Mouse (Mus musculus) embryonic facial prominence, embryonic 12.5 days (tissue): ENCODE data around the gene Klhl15. TPM values are rescaled to one million over a fixed set of nuclear protein-coding genes. Genes with fewer than 3 reads are reported as not detected.
"Not testable (repeated sequence)": the region's sequence is repeated elsewhere in the genome, so short reads cannot be mapped to it uniquely, and the experiment has no call there.

Source experiments
- ATAC-seq: fragments of 200-750 bp; cut with Nextera tagmentation; 2 replicates; pipeline ENCODE4 v1.8.0; 2017; ENCODE audit not compliant: insufficient number of reproducible peaks, insufficient read depth, low FRiP score, low TSS enrichment
- H3K27ac ChIP-seq: fragments of 300-500 bp; sonication (generic); 2 replicates; pipeline ENCODE4 v1.5.1; 2016; ENCODE audit warnings: mild to moderate bottlenecking
- H3K27me3 ChIP-seq: fragments of 300-500 bp; sonication (generic); 2 replicates; pipeline ENCODE4 v1.6.1; 2016; ENCODE audit warnings: mild to moderate bottlenecking, moderate library complexity
- H3K36me3 ChIP-seq: fragments of 300-500 bp; sonication (generic); 2 replicates; pipeline ENCODE4 v1.6.1; 2016; ENCODE audit warnings: mild to moderate bottlenecking
- H3K4me1 ChIP-seq: fragments of 300-500 bp; sonication (generic); 2 replicates; pipeline ENCODE4 v1.6.1; 2016
- H3K4me2 ChIP-seq: fragments of 300-500 bp; sonication (generic); replicated peaks from 2 replicates; pipeline ENCODE4 v1.6.1; 2016; ENCODE audit warnings: mild to moderate bottlenecking, moderate library complexity
- H3K4me3 ChIP-seq: fragments of 300-500 bp; sonication (generic); 2 replicates; pipeline ENCODE4 v1.5.1; 2016; ENCODE audit warnings: mild to moderate bottlenecking
- H3K9ac ChIP-seq: fragments of 300-500 bp; sonication (generic); 2 replicates; pipeline ENCODE4 v1.6.1; 2016; ENCODE audit warnings: mild to moderate bottlenecking, moderate library complexity
- H3K9me3 ChIP-seq: fragments of 300-500 bp; sonication (generic); 2 replicates; pipeline ENCODE4 v1.6.1; 2016; ENCODE audit warnings: mild to moderate bottlenecking, moderate library complexity
- WGBS: fragments of 180-500 bp; shearing (Covaris S2); methylation state at CpG from one replicate; pipeline ENCODE4 v1.1.7; 2016; 5-methylcytosine and 5-hydroxymethylcytosine counted together
- polyA plus RNA-seq: library from polyadenylated mRNA; unstranded; fragments of >200 nt; fragmentation: Nextera tagmentation; extraction: Ambion mirVana; gene quantifications from 2 replicates; pipeline ENCODE4 v1.2.1, GENCODE M21; 2016

The Klhl15 gene
- polyA plus RNA-seq, result 10.1 and 13.2 TPM in 2 replicates

- H3K4me1 ChIP-seq, result no peaks in the 10 kb centered on the region
- H3K9ac ChIP-seq, result peak within 1 kb of the TSS; percentile 66
- H3K27ac ChIP-seq, result peak within 1 kb of the TSS; percentile 83
- H3K4me2 ChIP-seq, result peak within 1 kb of the TSS; percentile 46
- no peaks in the 10 kb centered on the region for H3K9me3 ChIP-seq
- ATAC-seq, result peak; percentile 98
- H3K27me3 ChIP-seq, result peaks cover 31% of the 10 kb centered on the region
- WGBS, result 12% methylated on average over 52 of the region's 70 CpGs
- H3K36me3 ChIP-seq, result no peaks in the 10 kb centered on the region
- H3K4me3 ChIP-seq, result peak within 1 kb of the TSS; percentile 58
Measured at GRCm38 (mm10) chrX:94234532-94235189, at the start of gene Klhl15. TSS of gene Klhl15 (plus strand) at chrX:94234599.

- Histone ChIP-seq H3K4me3 (no peak overlapping the region), H3K27ac (no peak overlapping the region), H3K9me3 (no peaks in the 10 kb centered on the region), H3K4me1 (no peaks in the 10 kb centered on the region), H3K27me3 (0 out of 2 replicates have a peak, but pooled peaks cover 4% of the 10 kb centered on the region), H3K36me3 (no peaks in the 10 kb centered on the region), H3K9ac (no peak overlapping the region), H3K4me2 (no peak overlapping the region)
- no peak for ATAC-seq
- 37% methylated on average over 1 of the region's 1 CpGs for WGBS
Measured at GRCm38 (mm10) chrX:94185156-94185555, 49.2 kb upstream of the Klhl15 start.

GRCm38 (mm10) chrX:94193901-94194300 lies 40.5 kb upstream of the Klhl15 start:
- not testable (repeated sequence) for H3K27ac ChIP-seq, H3K4me3 ChIP-seq, H3K9ac ChIP-seq, H3K27me3 ChIP-seq, H3K9me3 ChIP-seq, H3K4me1 ChIP-seq, ATAC-seq, H3K4me2 ChIP-seq
- H3K36me3 ChIP-seq, result peaks cover 53% of the 10 kb centered on the region
- WGBS, result 69% methylated on average over 4 of the region's 4 CpGs

- 83% methylated on average over 5 of the region's 5 CpGs for WGBS
Measured at GRCm38 (mm10) chrX:94197789-94198188, 36.6 kb upstream of the Klhl15 start.

GRCm38 (mm10) chrX:94212264-94212596 lies 22.2 kb upstream of the Klhl15 start:
- WGBS, result 0% methylated on average over 12 of the region's 12 CpGs
- ATAC-seq, result peak; percentile 39; the same call in 1 of the 2 replicates
- Histone ChIP-seq H3K27me3 (no peaks in the 10 kb centered on the region), H3K9me3 (no peaks in the 10 kb centered on the region), H3K36me3 (peaks cover 22% of the 10 kb centered on the region), H3K4me1 (no peaks in the 10 kb centered on the region), H3K4me2 (peak overlapping the region; percentile 69), H3K27ac (peak overlapping the region; percentile 58), H3K4me3 (peak overlapping the region; percentile 80), H3K9ac (peak overlapping the region; percentile 81)

More at GRCm38 (mm10) chrX:94197789-94198188, 36.6 kb upstream of the Klhl15 start:
- ATAC-seq, result no peak
- H3K27ac ChIP-seq, result no peak overlapping the region
- no peak overlapping the region for H3K4me2 ChIP-seq
- peaks cover 67% of the 10 kb centered on the region for H3K36me3 ChIP-seq
- H3K9me3 ChIP-seq, result no peaks in the 10 kb centered on the region
- H3K4me1 ChIP-seq, result no peaks in the 10 kb centered on the region
- no peak overlapping the region for H3K9ac ChIP-seq
- no peak overlapping the region for H3K4me3 ChIP-seq
- no peaks in the 10 kb centered on the region for H3K27me3 ChIP-seq

- Histone ChIP-seq H3K4me1 (no peaks in the 10 kb centered on the region), H3K36me3 (peaks cover 17% of the 10 kb centered on the region)
- under 1% methylated on average over 52 of the region's 52 CpGs for WGBS
Measured at GRCm38 (mm10) chrX:94212597-94213321, 21.6 kb upstream of the Klhl15 start, which contains the start of gene Eif2s3x. TSS of gene Eif2s3x (minus strand) at chrX:94212862.

GRCm38 (mm10) chrX:94213384-94213783 lies 21.0 kb upstream of the Klhl15 start:
- no peaks in the 10 kb centered on the region for H3K27me3 ChIP-seq
- no peak overlapping the region for H3K9ac ChIP-seq
- no peak for ATAC-seq
- H3K4me3 ChIP-seq, result peak overlapping the region; percentile 80
- no peaks in the 10 kb centered on the region for H3K4me1 ChIP-seq
- no peaks in the 10 kb centered on the region for H3K9me3 ChIP-seq
- H3K27ac ChIP-seq, result peak overlapping the region; percentile 41; the same call in 1 of the 2 replicates
- H3K36me3 ChIP-seq, result peaks cover 11% of the 10 kb centered on the region
- WGBS, result 14% methylated on average over 7 of the region's 7 CpGs
- H3K4me2 ChIP-seq, result peak overlapping the region; percentile 44

More at GRCm38 (mm10) chrX:94212597-94213321, 21.6 kb upstream of the Klhl15 start, which contains the start of gene Eif2s3x:
- Histone ChIP-seq H3K4me3 (peak within 1 kb of the TSS; percentile 80), H3K9ac (peak within 1 kb of the TSS; percentile 81), H3K4me2 (peak within 1 kb of the TSS; percentile 69), H3K9me3 (no peaks in the 10 kb centered on the region), H3K27me3 (no peaks in the 10 kb centered on the region), H3K27ac (peak within 1 kb of the TSS; percentile 58)
- peak; percentile 92 for ATAC-seq

GRCm38 (mm10) chrX:94233432-94233831 lies 967 bp upstream of the Klhl15 start:
- H3K4me2 ChIP-seq, result no peak overlapping the region
- 43% methylated on average over 5 of the region's 5 CpGs for WGBS
- H3K4me1 ChIP-seq, result no peaks in the 10 kb centered on the region
- no peak overlapping the region for H3K9ac ChIP-seq
- H3K27me3 ChIP-seq, result peaks cover 27% of the 10 kb centered on the region
- H3K27ac ChIP-seq, result no peak overlapping the region
- H3K4me3 ChIP-seq, result no peak overlapping the region
- H3K9me3 ChIP-seq, result no peaks in the 10 kb centered on the region
- no peak for ATAC-seq
- no peaks in the 10 kb centered on the region for H3K36me3 ChIP-seq

- H3K9ac ChIP-seq, result peak overlapping the region; percentile 66; the same call in 1 of the 2 replicates
- H3K27ac ChIP-seq, result peak overlapping the region; percentile 83
- H3K27me3 ChIP-seq, result peaks cover 31% of the 10 kb centered on the region
- H3K9me3 ChIP-seq, result no peaks in the 10 kb centered on the region
- peak overlapping the region; percentile 58 for H3K4me3 ChIP-seq
- WGBS, result 18% methylated on average over 22 of the region's 25 CpGs
- no peaks in the 10 kb centered on the region for H3K4me1 ChIP-seq
- ATAC-seq, result peak; percentile 53; the same call in 1 of the 2 replicates
- no peaks in the 10 kb centered on the region for H3K36me3 ChIP-seq
- H3K4me2 ChIP-seq, result peak overlapping the region; percentile 46
Measured at GRCm38 (mm10) chrX:94233936-94234531, 365 bp upstream of the Klhl15 start.

- Histone ChIP-seq H3K4me1 (no peaks in the 10 kb centered on the region), H3K4me2 (peak overlapping the region; percentile 46), H3K4me3 (peak overlapping the region; percentile 58), H3K36me3 (no peaks in the 10 kb centered on the region), H3K27me3 (peaks cover 32% of the 10 kb centered on the region), H3K9me3 (no peaks in the 10 kb centered on the region), H3K27ac (peak overlapping the region; percentile 83), H3K9ac (peak overlapping the region; percentile 66)
- no peak for ATAC-seq
- WGBS, result 21% methylated on average over 35 of the region's 35 CpGs
Measured at GRCm38 (mm10) chrX:94235190-94235555, 774 bp downstream of the Klhl15 start.

- peak overlapping the region; percentile 58 for H3K4me3 ChIP-seq
- H3K27ac ChIP-seq, result no peak overlapping the region
- H3K9me3 ChIP-seq, result no peaks in the 10 kb centered on the region
- no peaks in the 10 kb centered on the region for H3K36me3 ChIP-seq
- H3K4me1 ChIP-seq, result no peaks in the 10 kb centered on the region
- H3K4me2 ChIP-seq, result peak overlapping the region; percentile 46
- H3K27me3 ChIP-seq, result peaks cover 30% of the 10 kb centered on the region
- peak overlapping the region; percentile 66 for H3K9ac ChIP-seq
- no peak for ATAC-seq
- WGBS, result 32% methylated on average over 12 of the region's 12 CpGs
Measured at GRCm38 (mm10) chrX:94235601-94236000, 1.2 kb downstream of the Klhl15 start.
